Mouse (Mus musculus) neural tube, embryonic 12.5 days (tissue): ENCODE measurements around the gene H1foo. TPM values are rescaled to one million over a fixed set of nuclear protein-coding genes. Genes with fewer than 3 reads are reported as not detected.

ENCODE experiments used
- ATAC-seq: fragments of 200-750 bp; cut with Nextera tagmentation; 2 replicates; pipeline ENCODE4 v1.8.0; 2017; ENCODE audit warnings: low read depth, mild to moderate bottlenecking, moderate TSS enrichment, moderate library complexity; ENCODE audit not compliant: low FRiP score
- H3K27ac ChIP-seq: fragments of 300-500 bp; sonication (generic); 2 replicates; pipeline ENCODE4 v1.5.1; 2016
- H3K27me3 ChIP-seq: fragments of 300-500 bp; sonication (generic); replicated peaks from 2 replicates; pipeline ENCODE4 v1.6.1; 2016; ENCODE audit warnings: mild to moderate bottlenecking
- H3K36me3 ChIP-seq: fragments of 300-500 bp; sonication (generic); 2 replicates; pipeline ENCODE4 v1.6.1; 2016; ENCODE audit warnings: mild to moderate bottlenecking
- H3K4me1 ChIP-seq: fragments of 300-500 bp; sonication (generic); 2 replicates; pipeline ENCODE4 v1.6.1; 2016
- H3K4me2 ChIP-seq: fragments of 300-500 bp; sonication (generic); replicated peaks from 2 replicates; pipeline ENCODE4 v1.6.1; 2016; ENCODE audit warnings: mild to moderate bottlenecking
- H3K4me3 ChIP-seq: fragments of 300-500 bp; sonication (generic); 2 replicates; pipeline ENCODE4 v1.5.1; 2016
- H3K9ac ChIP-seq: fragments of 300-500 bp; sonication (generic); 2 replicates; pipeline ENCODE4 v1.6.1; 2016; ENCODE audit warnings: mild to moderate bottlenecking
- H3K9me3 ChIP-seq: fragments of 300-500 bp; sonication (generic); 2 replicates; pipeline ENCODE4 v1.6.1; 2016; ENCODE audit warnings: mild to moderate bottlenecking
- WGBS: fragments of 180-500 bp; shearing (Covaris S2); methylation state at CpG from one replicate; pipeline ENCODE4 v1.1.7; 2016; 5-methylcytosine and 5-hydroxymethylcytosine counted together
- polyA plus RNA-seq: library from polyadenylated mRNA; unstranded; fragments of >200 nt; fragmentation: Nextera tagmentation; extraction: Ambion mirVana; gene quantifications from 2 replicates; pipeline ENCODE4 v1.2.1, GENCODE M21; 2016

H1foo gene
- not detected in 2 replicates for polyA plus RNA-seq

GRCm38 (mm10) chr6:115944638-115945037 lies at the start of gene H1foo:
TSS of gene H1foo (plus strand) at chr6:115944938.
- ATAC-seq = no peak
- H3K4me3 ChIP-seq = no peak within 1 kb of the TSS
- no peak within 1 kb of the TSS for H3K27ac ChIP-seq
- no peaks in the 10 kb centered on the region for H3K9me3 ChIP-seq
- H3K4me2 ChIP-seq = no peak within 1 kb of the TSS
- WGBS = 78% methylated on average over 5 of the region's 5 CpGs
- no peak within 1 kb of the TSS for H3K9ac ChIP-seq
- no peaks in the 10 kb centered on the region; the same call in 1 of the 2 replicates for H3K4me1 ChIP-seq
- no peaks in the 10 kb centered on the region for H3K36me3 ChIP-seq
- H3K27me3 ChIP-seq = no peaks in the 10 kb centered on the region

- whole genome bisulfite sequencing = 34% methylated on average over 1 of the region's 1 CpGs
- ATAC-seq = no peak
- H3K27ac ChIP-seq = no peak overlapping the region
- peaks cover 8% of the 10 kb centered on the region; the same call in 1 of the 2 replicates for H3K36me3 ChIP-seq
- no peak overlapping the region for H3K4me2 ChIP-seq
- H3K4me1 ChIP-seq = peaks cover 13% of the 10 kb centered on the region
- no peak overlapping the region for H3K4me3 ChIP-seq
- no peak overlapping the region for H3K9ac ChIP-seq
- no peaks in the 10 kb centered on the region for H3K27me3 ChIP-seq
- no peaks in the 10 kb centered on the region for H3K9me3 ChIP-seq
Observed at GRCm38 (mm10) chr6:115896346-115896745, 48.4 kb upstream of the H1foo start.

GRCm38 (mm10) chr6:115897117-115897516 lies 47.6 kb upstream of the H1foo start:
- H3K27me3 ChIP-seq = no peaks in the 10 kb centered on the region
- no peak overlapping the region for H3K4me2 ChIP-seq
- 82% methylated on average over 4 of the region's 4 CpGs for WGBS
- no peak overlapping the region for H3K27ac ChIP-seq
- H3K4me3 ChIP-seq = no peak overlapping the region
- peaks cover 9% of the 10 kb centered on the region; the same call in 1 of the 2 replicates for H3K4me1 ChIP-seq
- no peak for ATAC-seq
- H3K9ac ChIP-seq = no peak overlapping the region
- H3K36me3 ChIP-seq = peaks cover 8% of the 10 kb centered on the region; the same call in 1 of the 2 replicates
- H3K9me3 ChIP-seq = no peaks in the 10 kb centered on the region

- H3K9ac ChIP-seq = no peak overlapping the region
- no peaks in the 10 kb centered on the region for H3K9me3 ChIP-seq
- H3K27ac ChIP-seq = no peak overlapping the region
- H3K36me3 ChIP-seq = peaks cover 10% of the 10 kb centered on the region; the same call in 1 of the 2 replicates
- ATAC-seq = no peak
- no peak overlapping the region for H3K4me3 ChIP-seq
- H3K27me3 ChIP-seq = no peaks in the 10 kb centered on the region
- 77% methylated on average over 7 of the region's 7 CpGs for WGBS
- no peak overlapping the region for H3K4me2 ChIP-seq
- H3K4me1 ChIP-seq = 0 out of 2 replicates have a peak, but pooled peaks cover 4% of the 10 kb centered on the region
Observed at GRCm38 (mm10) chr6:115897926-115898520, 46.7 kb upstream of the H1foo start.

GRCm38 (mm10) chr6:115901062-115901461 lies 43.7 kb upstream of the H1foo start:
- Histone ChIP-seq H3K9me3 (no peaks in the 10 kb centered on the region), H3K4me2 (no peak overlapping the region), H3K36me3 (peaks cover 17% of the 10 kb centered on the region; the same call in 1 of the 2 replicates), H3K27ac (no peak overlapping the region), H3K27me3 (no peaks in the 10 kb centered on the region), H3K9ac (no peak overlapping the region), H3K4me1 (0 out of 2 replicates have a peak, but pooled peaks cover 4% of the 10 kb centered on the region), H3K4me3 (no peak overlapping the region)
- WGBS = 28% methylated on average over 3 of the region's 3 CpGs
- peak; percentile 50; the same call in 1 of the 2 replicates for ATAC-seq

GRCm38 (mm10) chr6:115901489-115901931 lies 43.2 kb upstream of the H1foo start:
- Histone ChIP-seq H3K9ac (no peak overlapping the region), H3K27me3 (no peaks in the 10 kb centered on the region), H3K27ac (no peak overlapping the region), H3K4me1 (0 out of 2 replicates have a peak, but pooled peaks cover 4% of the 10 kb centered on the region), H3K9me3 (no peaks in the 10 kb centered on the region), H3K4me3 (no peak overlapping the region), H3K36me3 (peaks cover 20% of the 10 kb centered on the region), H3K4me2 (no peak overlapping the region)
- ATAC-seq = no peak
- 81% methylated on average over 8 of the region's 8 CpGs for WGBS

GRCm38 (mm10) chr6:115902545-115902944 lies 42.2 kb upstream of the H1foo start:
- Histone ChIP-seq H3K9ac (no peak overlapping the region), H3K4me3 (no peak overlapping the region), H3K27ac (no peak overlapping the region), H3K36me3 (peaks cover 26% of the 10 kb centered on the region), H3K4me2 (no peak overlapping the region), H3K27me3 (no peaks in the 10 kb centered on the region), H3K4me1 (0 out of 2 replicates have a peak, but pooled peaks cover 4% of the 10 kb centered on the region), H3K9me3 (no peaks in the 10 kb centered on the region)
- no peak for ATAC-seq
- WGBS = 87% methylated on average over 3 of the region's 3 CpGs

GRCm38 (mm10) chr6:115905568-115905967 lies 39.2 kb upstream of the H1foo start:
- ATAC-seq = no peak
- 93% methylated on average over 6 of the region's 6 CpGs for WGBS

GRCm38 (mm10) chr6:115906455-115906854 lies 38.3 kb upstream of the H1foo start:
- Histone ChIP-seq H3K36me3 (peaks cover 27% of the 10 kb centered on the region), H3K27me3 (no peaks in the 10 kb centered on the region), H3K4me3 (no peak overlapping the region), H3K9me3 (no peaks in the 10 kb centered on the region), H3K27ac (no peak overlapping the region), H3K4me2 (no peak overlapping the region), H3K9ac (no peak overlapping the region), H3K4me1 (0 out of 2 replicates have a peak, but pooled peaks cover 5% of the 10 kb centered on the region)
- WGBS = 81% methylated on average over 1 of the region's 1 CpGs
- no peak for ATAC-seq

More at GRCm38 (mm10) chr6:115905568-115905967, 39.2 kb upstream of the H1foo start:
- Histone ChIP-seq H3K4me3 (no peak overlapping the region), H3K9me3 (no peaks in the 10 kb centered on the region), H3K9ac (no peak overlapping the region), H3K4me1 (0 out of 2 replicates have a peak, but pooled peaks cover 7% of the 10 kb centered on the region), H3K27me3 (no peaks in the 10 kb centered on the region), H3K36me3 (peaks cover 27% of the 10 kb centered on the region), H3K27ac (no peak overlapping the region), H3K4me2 (no peak overlapping the region)

- ATAC-seq = no peak
- 0 out of 2 replicates have a peak, but pooled peaks cover 3% of the 10 kb centered on the region for H3K4me1 ChIP-seq
- 89% methylated on average over 2 of the region's 2 CpGs for WGBS
Observed at GRCm38 (mm10) chr6:115906871-115907270, 37.9 kb upstream of the H1foo start.

GRCm38 (mm10) chr6:115908421-115908982 lies 36.2 kb upstream of the H1foo start:
- Histone ChIP-seq H3K9me3 (no peaks in the 10 kb centered on the region), H3K9ac (no peak overlapping the region), H3K4me2 (no peak overlapping the region), H3K4me1 (0 out of 2 replicates have a peak, but pooled peaks cover 3% of the 10 kb centered on the region), H3K27me3 (no peaks in the 10 kb centered on the region), H3K4me3 (no peak overlapping the region), H3K36me3 (peaks cover 23% of the 10 kb centered on the region), H3K27ac (no peak overlapping the region)
- WGBS = 46% methylated on average over 6 of the region's 6 CpGs
- ATAC-seq = no peak

More at GRCm38 (mm10) chr6:115906871-115907270, 37.9 kb upstream of the H1foo start:
- Histone ChIP-seq H3K4me3 (no peak overlapping the region), H3K9ac (no peak overlapping the region), H3K9me3 (no peaks in the 10 kb centered on the region), H3K4me2 (no peak overlapping the region), H3K36me3 (peaks cover 27% of the 10 kb centered on the region), H3K27ac (no peak overlapping the region), H3K27me3 (no peaks in the 10 kb centered on the region)

- Histone ChIP-seq H3K9ac (no peak overlapping the region), H3K27ac (no peak overlapping the region), H3K4me1 (0 out of 2 replicates have a peak, but pooled peaks cover 3% of the 10 kb centered on the region), H3K27me3 (no peaks in the 10 kb centered on the region), H3K4me2 (no peak overlapping the region), H3K4me3 (no peak overlapping the region), H3K9me3 (no peaks in the 10 kb centered on the region), H3K36me3 (peaks cover 19% of the 10 kb centered on the region)
- ATAC-seq = no peak
- WGBS = 67% methylated on average over 3 of the region's 3 CpGs
Observed at GRCm38 (mm10) chr6:115909052-115909451, 35.7 kb upstream of the H1foo start.
